Mouse (Mus musculus) forebrain, embryonic 12.5 days (tissue): ENCODE data around the gene Ppbp. TPM values are rescaled to one million over a fixed set of nuclear protein-coding genes. Genes with fewer than 3 reads are reported as not detected.
"Not testable (repeated sequence)": the region's sequence is repeated elsewhere in the genome, so short reads cannot be mapped to it uniquely, and the experiment has no call there.

Experiments
- ATAC-seq: fragments of 200-750 bp; cut with Nextera tagmentation; 2 replicates; pipeline ENCODE4 v1.8.0; 2017; ENCODE audit warnings: moderate TSS enrichment; ENCODE audit not compliant: low FRiP score
- H3K27ac ChIP-seq: fragments of 300-500 bp; sonication (generic); 2 replicates; pipeline ENCODE4 v1.5.1; 2016; ENCODE audit warnings: mild to moderate bottlenecking
- H3K27me3 ChIP-seq: fragments of 300-500 bp; sonication (generic); 2 replicates; pipeline ENCODE4 v1.6.1; 2016; ENCODE audit warnings: mild to moderate bottlenecking
- H3K36me3 ChIP-seq: fragments of 300-500 bp; sonication (generic); replicated peaks from 2 replicates; pipeline ENCODE4 v1.6.1; 2016; ENCODE audit warnings: mild to moderate bottlenecking
- H3K4me1 ChIP-seq: fragments of 300-500 bp; sonication (generic); 2 replicates; pipeline ENCODE4 v1.6.1; 2016
- H3K4me2 ChIP-seq: fragments of 300-500 bp; sonication (generic); 2 replicates; pipeline ENCODE4 v1.6.1; 2016; ENCODE audit warnings: mild to moderate bottlenecking, moderate library complexity
- H3K4me3 ChIP-seq: fragments of 300-500 bp; sonication (generic); replicated peaks from 2 replicates; pipeline ENCODE4 v1.5.1; 2016; ENCODE audit warnings: mild to moderate bottlenecking
- H3K9ac ChIP-seq: fragments of 300-500 bp; sonication (generic); 2 replicates; pipeline ENCODE4 v1.6.1; 2016; ENCODE audit warnings: mild to moderate bottlenecking
- H3K9me3 ChIP-seq: fragments of 300-500 bp; sonication (generic); 2 replicates; pipeline ENCODE4 v1.6.1; 2016
- WGBS: fragments of 180-500 bp; shearing (Covaris S2); methylation state at CpG from one replicate; pipeline ENCODE4 v1.1.7; 2016; 5-methylcytosine and 5-hydroxymethylcytosine counted together
- microRNA-seq: library from miRNA; unstranded; fragments of <30 nt; microRNA quantifications from one replicate; pipeline ENCODE4, GENCODE M21; 2017
- polyA plus RNA-seq: library from polyadenylated mRNA; unstranded; fragments of >200 nt; fragmentation: Nextera tagmentation; extraction: Ambion mirVana; gene quantifications from 2 replicates; pipeline ENCODE4 v1.2.1, GENCODE M21; 2016

Gene Ppbp
- polyA plus RNA-seq, 1 experiment from 2014 or later: 6.6 TPM

GRCm38 (mm10) chr5:90794195-90794625, 25.9 kb downstream of the Ppbp start, which contains the start of gene Cxcl15:
Gene Cxcl15 (plus strand): TSS chr5:90794534.
- H3K36me3 ChIP-seq: no peaks in the 10 kb centered on the region
- H3K4me1 ChIP-seq: no peaks in the 10 kb centered on the region
- H3K9me3 ChIP-seq: no peaks in the 10 kb centered on the region
- ATAC-seq: no peak
- H3K27me3 ChIP-seq: no peaks in the 10 kb centered on the region
- H3K4me3 ChIP-seq: no peak within 1 kb of the TSS
- H3K4me2 ChIP-seq: no peak within 1 kb of the TSS
- no peak within 1 kb of the TSS for H3K27ac ChIP-seq
- 55% methylated on average over 5 of the region's 5 CpGs for WGBS
- H3K9ac ChIP-seq: no peak within 1 kb of the TSS

GRCm38 (mm10) chr5:90795392-90795791, 27.1 kb downstream of the Ppbp start:
- not testable (repeated sequence) for H3K36me3 ChIP-seq, ATAC-seq, H3K4me2 ChIP-seq, H3K4me3 ChIP-seq, H3K4me1 ChIP-seq, H3K9ac ChIP-seq, H3K9me3 ChIP-seq, H3K27ac ChIP-seq, H3K27me3 ChIP-seq
- 89% methylated on average over 2 of the region's 2 CpGs for WGBS

GRCm38 (mm10) chr5:90804574-90804973, 36.3 kb downstream of the Ppbp start:
- no peak overlapping the region for H3K27ac ChIP-seq
- no peak overlapping the region for H3K9ac ChIP-seq
- no peaks in the 10 kb centered on the region for H3K4me1 ChIP-seq
- no peaks in the 10 kb centered on the region for H3K9me3 ChIP-seq
- no peaks in the 10 kb centered on the region for H3K27me3 ChIP-seq
- H3K36me3 ChIP-seq: no peaks in the 10 kb centered on the region
- no peak overlapping the region for H3K4me3 ChIP-seq
- no peak overlapping the region for H3K4me2 ChIP-seq
- ATAC-seq: no peak

DNA sequence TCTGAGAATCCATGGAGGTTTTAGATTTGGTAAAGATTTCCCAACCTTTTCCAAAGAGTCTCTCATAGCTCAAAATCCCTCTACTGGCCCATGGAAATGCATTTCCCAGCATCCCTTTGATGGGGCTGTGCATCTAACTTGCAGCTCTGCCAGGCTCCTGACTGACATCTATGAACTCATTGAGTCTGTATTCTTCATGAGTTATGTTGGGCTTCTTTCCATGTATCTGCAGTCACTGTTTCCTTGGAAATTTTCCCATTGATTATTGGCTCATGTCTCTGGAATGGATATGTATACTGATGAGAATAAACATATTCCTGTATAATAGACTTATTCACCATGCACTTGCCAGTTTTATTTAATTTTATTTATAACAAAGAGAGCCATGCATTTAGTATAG, 37.7 kb downstream of the Ppbp start:
- Histone ChIP-seq H3K36me3 (no peaks in the 10 kb centered on the region), H3K27me3 (no peaks in the 10 kb centered on the region), H3K4me1 (no peaks in the 10 kb centered on the region), H3K9me3 (no peaks in the 10 kb centered on the region), H3K4me2 (no peak overlapping the region), H3K27ac (no peak overlapping the region), H3K9ac (no peak overlapping the region), H3K4me3 (no peak overlapping the region)
- ATAC-seq: no peak

DNA sequence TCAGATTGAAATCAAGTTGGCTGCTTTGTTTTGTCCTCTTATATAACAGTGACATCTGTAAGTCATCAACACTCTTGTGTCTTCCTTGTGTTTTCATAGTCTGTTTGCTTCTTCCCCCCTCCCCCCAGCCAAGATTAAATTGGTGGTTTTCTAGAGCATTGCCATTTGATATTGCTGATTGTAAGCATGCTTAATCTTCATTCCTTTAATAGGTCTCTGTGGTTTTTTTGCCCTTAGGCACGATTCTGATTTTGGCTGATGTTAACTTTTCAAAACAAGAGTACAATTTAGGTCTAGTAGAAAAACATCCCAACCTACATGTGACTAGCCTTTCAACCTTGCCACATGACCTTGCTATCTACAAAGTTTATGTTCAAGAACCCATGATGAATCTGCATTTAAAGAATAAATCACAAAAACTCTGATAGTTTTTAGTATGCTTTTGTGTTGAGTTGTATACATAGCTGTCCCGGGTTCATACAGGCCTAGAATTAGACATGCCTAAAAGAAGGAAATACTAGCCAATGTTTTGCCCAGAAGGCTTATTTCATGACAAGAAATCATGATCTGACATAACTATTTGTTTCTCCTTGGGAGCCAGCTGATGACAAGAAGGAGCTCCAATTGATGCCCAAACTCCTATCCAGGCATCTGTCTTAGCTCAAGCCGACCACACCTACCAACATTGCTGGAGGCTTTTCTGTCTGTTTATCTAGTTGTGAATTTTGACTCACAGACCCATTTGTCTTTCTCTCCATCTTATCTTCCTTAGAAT, 39.0 kb downstream of the Ppbp start:
- H3K4me1 ChIP-seq: no peaks in the 10 kb centered on the region
- no peak overlapping the region for H3K4me3 ChIP-seq
- ATAC-seq: no peak
- no peaks in the 10 kb centered on the region for H3K27me3 ChIP-seq
- 86% methylated on average over 3 of the region's 3 CpGs for WGBS
- H3K4me2 ChIP-seq: no peak overlapping the region
- H3K9me3 ChIP-seq: no peaks in the 10 kb centered on the region
- no peak overlapping the region for H3K9ac ChIP-seq
- H3K27ac ChIP-seq: no peak overlapping the region
- no peaks in the 10 kb centered on the region for H3K36me3 ChIP-seq

Small RNAs within 50 kb of the gene (microRNA-seq; reads per million reads assigned to microRNA genes)
- not detected for gene Gm24322

Other genes with a start within 250 kb of the Ppbp start
- not detected in 2 replicates for gene Afm, start 249.6 kb upstream of the Ppbp start, polyA plus RNA-seq
- gene 5830473C10Rik, start 207.4 kb upstream of the Ppbp start, polyA plus RNA-seq: not detected in 2 replicates
- 0.62 and 1.0 TPM in 2 replicates for gene Rassf6, start 127.9 kb upstream of the Ppbp start, polyA plus RNA-seq
- gene Cxcl5, start 9.2 kb upstream of the Ppbp start, polyA plus RNA-seq: 0.17 TPM in 1 of 2 replicates, not detected in the other
- 33.7 and 41.2 TPM in 2 replicates for gene Pf4, start 3.9 kb downstream of the Ppbp start, polyA plus RNA-seq
- gene Cxcl3, start 17.6 kb downstream of the Ppbp start, polyA plus RNA-seq: not detected in 2 replicates
- gene Cxcl15, start 26.0 kb downstream of the Ppbp start, polyA plus RNA-seq: not detected in 2 replicates
- gene Cxcl1, start 122.7 kb downstream of the Ppbp start, polyA plus RNA-seq: not detected in 2 replicates
- gene Cxcl2, start 135.4 kb downstream of the Ppbp start, polyA plus RNA-seq: not detected in 2 replicates
- gene Mthfd2l, start 162.6 kb downstream of the Ppbp start, polyA plus RNA-seq: 96.0 and 100 TPM in 2 replicates